ENCODE assay signal across 14 mouse cellular contexts in the genomic region with DNA sequence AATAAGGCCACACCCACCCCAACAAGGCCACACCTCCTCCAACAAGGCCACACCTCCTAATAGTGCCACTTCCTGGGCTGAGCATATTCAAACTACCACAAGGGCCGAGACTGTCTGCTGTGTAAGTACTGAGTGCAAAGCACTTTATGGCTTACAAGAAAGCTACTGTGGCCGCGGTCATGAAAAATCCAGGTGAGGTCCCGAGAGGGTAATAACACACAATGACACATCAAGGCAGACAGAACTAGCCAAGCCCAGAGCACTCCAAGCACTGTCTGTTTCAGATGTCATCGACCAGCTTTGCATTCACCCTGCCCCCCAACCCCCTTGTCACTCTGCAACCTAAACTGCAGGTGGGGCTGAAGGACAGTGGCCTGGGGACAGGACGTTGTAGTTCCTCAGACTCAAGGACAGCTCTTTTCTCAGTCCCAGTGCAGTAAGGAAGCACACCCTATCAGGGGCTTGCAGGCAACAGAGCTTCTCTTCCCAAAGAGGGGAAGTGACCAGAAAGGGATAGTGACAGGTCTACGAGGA. TPM values are rescaled to one million over a fixed set of nuclear protein-coding genes. Genes with fewer than 3 reads are reported as not detected.
A peak's percentile ranks its signal among the peaks of the same experiment; 100 is the strongest.
DNase-seq lines count a peak whose midpoint lies in the region; ATAC-seq and TF ChIP-seq lines count a peak whose summit lies in the region.
"Had no signal": no experiment of that assay in that cellular context is flagged by ENCODE, and none has a peak within 500 bp of the region (broad histone marks: within the 10 kb centered on the region; RNA-seq: fewer than 3 reads in every experiment).

No protein-coding gene starts in this region.

- no peaks in the 10 kb centered on the region for H3K36me3 ChIP-seq in heart, embryonic 12.5 days
- H3K36me3 ChIP-seq in E14TG2a.4 (ENCODE audit: insufficient read depth, low read length), result 0 out of 2 replicates have a peak, but pooled peaks cover 6% of the 10 kb centered on the region
- no peaks in the 10 kb centered on the region for H3K36me3 ChIP-seq in liver, postnatal 0 days (replicated peaks; ENCODE audit: insufficient read depth, low read length)
- peaks cover 39% of the 10 kb centered on the region for H3K36me3 ChIP-seq in forebrain, postnatal 0 days (ENCODE audit: insufficient read depth)
- H3K36me3 ChIP-seq: lung, embryonic 15.5 days had no signal

- WGBS in heart, embryonic 12.5 days, result 31% methylated on average over 7 of the region's 7 CpGs
- WGBS in liver, postnatal 0 days (ENCODE audit: insufficient replicate concordance), result 28% methylated on average over 7 of the region's 7 CpGs
- 60% methylated on average over 7 of the region's 7 CpGs for WGBS in forebrain, postnatal 0 days

- H3K9ac ChIP-seq in heart, embryonic 12.5 days, result no peak overlapping the region
- no peak overlapping the region for H3K9ac ChIP-seq in liver, postnatal 0 days (replicated peaks)
- H3K9ac ChIP-seq in forebrain, postnatal 0 days, result no peak overlapping the region
- H3K9ac ChIP-seq: lung, embryonic 15.5 days had no signal

- H3K4me1 ChIP-seq in heart, embryonic 12.5 days (replicated peaks), result peaks cover 20% of the 10 kb centered on the region; the same call in 1 of the 2 replicates
- H3K4me1 ChIP-seq in E14TG2a.4 (replicated peaks; ENCODE audit: low read depth, low read length), result peaks cover 48% of the 10 kb centered on the region
- peaks cover 19% of the 10 kb centered on the region for H3K4me1 ChIP-seq in liver, postnatal 0 days (ENCODE audit: insufficient read depth)
- no peaks in the 10 kb centered on the region for H3K4me1 ChIP-seq in forebrain, postnatal 0 days (ENCODE audit: insufficient read depth)
- H3K4me1 ChIP-seq: lung, embryonic 15.5 days had no signal

- no peak for ATAC-seq in heart, embryonic 12.5 days (ENCODE audit: insufficient number of reproducible peaks, low FRiP score)
- peak; percentile 65 for ATAC-seq in granulocyte monocyte progenitor cell, adult 5-6 weeks (replicated peaks; ENCODE audit: poor library complexity, severe bottlenecking)
- ATAC-seq in liver, postnatal 0 days, result no peak
- no peak for ATAC-seq in forebrain, postnatal 0 days
- ATAC-seq: CD4-positive, CD25-positive, alpha-beta regulatory T cell, adult 4 months had no signal

- no peak overlapping the region for H3K4me3 ChIP-seq in heart, embryonic 12.5 days
- H3K4me3 ChIP-seq in E14TG2a.4 (replicated peaks; ENCODE audit: low read length), result peak overlapping the region; percentile 67
- no peak overlapping the region for H3K4me3 ChIP-seq in liver, postnatal 0 days (ENCODE audit: low read depth, low read length)
- H3K4me3 ChIP-seq in forebrain, postnatal 0 days (ENCODE audit: low read depth, low read length), result no peak overlapping the region
- H3K4me3 ChIP-seq: left cerebral cortex, adult 2 months; lung, embryonic 15.5 days had no signal

- no peak overlapping the region for H3K27ac ChIP-seq in heart, embryonic 12.5 days (ENCODE audit: poor library complexity, severe bottlenecking)
- H3K27ac ChIP-seq in liver, postnatal 0 days (ENCODE audit: low read depth), result no peak overlapping the region
- H3K27ac ChIP-seq in forebrain, postnatal 0 days (ENCODE audit: low read depth, low read length), result no peak overlapping the region
- H3K27ac ChIP-seq: left cerebral cortex, adult 2 months; lung, embryonic 15.5 days had no signal

- H3K9me3 ChIP-seq in heart, embryonic 12.5 days (replicated peaks), result no peaks in the 10 kb centered on the region
- no peaks in the 10 kb centered on the region for H3K9me3 ChIP-seq in E14TG2a.4 (ENCODE audit: low read length)
- H3K9me3 ChIP-seq in liver, postnatal 0 days (ENCODE audit: low read length), result no peaks in the 10 kb centered on the region
- H3K9me3 ChIP-seq in forebrain, postnatal 0 days (ENCODE audit: low read length), result no peaks in the 10 kb centered on the region
- H3K9me3 ChIP-seq: lung, embryonic 15.5 days had no signal

- TF ChIP-seq CTCF in E14TG2a.4 (conservative IDR thresholded peaks at IDR 0.05; ENCODE audit: low read length), result no peak
- TF ChIP-seq CTCF in liver, postnatal 0 days (IDR thresholded peaks at IDR 0.05; ENCODE audit: low read depth), result 0 out of 2 replicates have a peak, but pooled peaks have one; percentile 12
- no peak for TF ChIP-seq CTCF in forebrain, postnatal 0 days (IDR thresholded peaks at IDR 0.05; ENCODE audit: low read depth)

- DNase-seq in heart, adult 18-20 months, result no peak
- DNase-seq in liver, postnatal 0 days, result no peak
- no peak for DNase-seq in forebrain, postnatal 0 days
- no peak for DNase-seq in thymus, postnatal 25 days
- no peak for DNase-seq in left cerebral cortex, adult 8-10 months (ENCODE audit: low spot score in 2 of 2)
- DNase-seq: heart, postnatal 4 days; thymus, adult 18-20 months had no signal

- peaks cover 14% of the 10 kb centered on the region; the same call in 1 of the 2 replicates for H3K27me3 ChIP-seq in heart, embryonic 12.5 days (replicated peaks)
- no peaks in the 10 kb centered on the region for H3K27me3 ChIP-seq in E14TG2a.4 (ENCODE audit: insufficient read depth, low read length)
- no peaks in the 10 kb centered on the region for H3K27me3 ChIP-seq in liver, postnatal 0 days (ENCODE audit: insufficient read depth, low read length)
- H3K27me3 ChIP-seq in forebrain, postnatal 0 days (ENCODE audit: insufficient read depth, low read length), result no peaks in the 10 kb centered on the region
- H3K27me3 ChIP-seq: lung, embryonic 15.5 days had no signal

- H3K4me2 ChIP-seq in heart, embryonic 12.5 days, result 0 out of 2 replicates have a peak overlapping the region, but pooled peaks have one; percentile 1
- peak overlapping the region; percentile 44 for H3K4me2 ChIP-seq in liver, postnatal 0 days (ENCODE audit: low read depth, low read length)
- H3K4me2 ChIP-seq in forebrain, postnatal 0 days (ENCODE audit: low read depth), result no peak overlapping the region
- H3K4me2 ChIP-seq: lung, embryonic 15.5 days had no signal

- no peak for TF ChIP-seq EP300 in liver, postnatal 0 days (IDR thresholded peaks at IDR 0.05; ENCODE audit: low read depth)

RNA-seq across cellular contexts. Expression of a gene that starts 27.8 kb away (rescaled TPM):
- 13.6 and 14.1 TPM in 2 replicates for polyA plus RNA-seq in heart, embryonic 12.5 days (2016; fragmentation: Nextera tagmentation; extraction: Ambion mirVana)
- total RNA-seq in heart, adult 18-20 months (2021), result 1 to 10 TPM; 2.0 to 2.2 TPM
- not detected in 2 replicates for total RNA-seq in granulocyte monocyte progenitor cell, adult 5-6 weeks (2014; fragmentation: Nextera tagmentation)
- total RNA-seq in granulocyte monocyte progenitor cell, adult 5-6 weeks (2017), result not detected in 2 replicates
- polyA plus RNA-seq in liver, postnatal 0 days (2015; fragmentation: Nextera tagmentation; extraction: Ambion mirVana), result 3.4 and 4.4 TPM in 2 replicates
- total RNA-seq in forebrain, postnatal 0 days (2014; rRNA removed), result 12.7 and 14.0 TPM in 2 replicates
- 22.5 and 24.2 TPM in 2 replicates for polyA plus RNA-seq in forebrain, postnatal 0 days (2015; fragmentation: Nextera tagmentation; extraction: Ambion mirVana)
- total RNA-seq in left cerebral cortex, adult 8-10 months (2022), result 1 to 10 TPM; 5.0 to 7.8 (median 6.5) TPM

RNA-seq across cellular contexts. Expression of a gene that starts 29.0 kb away (rescaled TPM):
- not detected in 2 replicates for polyA plus RNA-seq in heart, embryonic 12.5 days (2016; fragmentation: Nextera tagmentation; extraction: Ambion mirVana)
- total RNA-seq in heart, adult 18-20 months (2021), result not detected
- not detected in 2 replicates for total RNA-seq in granulocyte monocyte progenitor cell, adult 5-6 weeks (2014; fragmentation: Nextera tagmentation)
- not detected in 2 replicates for total RNA-seq in granulocyte monocyte progenitor cell, adult 5-6 weeks (2017)
- polyA plus RNA-seq in liver, postnatal 0 days (2015; fragmentation: Nextera tagmentation; extraction: Ambion mirVana), result not detected in 2 replicates
- 0.08 TPM in 1 of 2 replicates, not detected in the other for total RNA-seq in forebrain, postnatal 0 days (2014; rRNA removed)
- 0.08 and 0.28 TPM in 2 replicates for polyA plus RNA-seq in forebrain, postnatal 0 days (2015; fragmentation: Nextera tagmentation; extraction: Ambion mirVana)
- total RNA-seq in left cerebral cortex, adult 8-10 months (2022), result not detected
- total RNA-seq: heart, postnatal 4 days; left cerebral cortex, adult 2 months had no signal
- polyA plus RNA-seq: CD4-positive, CD25-positive, alpha-beta regulatory T cell, adult 4 months; lung, embryonic 15.5 days; spleen, adult 2 months had no signal

RNA-seq across cellular contexts. Expression of a gene that starts 57.2 kb away (rescaled TPM):
- polyA plus RNA-seq in heart, embryonic 12.5 days (2016; fragmentation: Nextera tagmentation; extraction: Ambion mirVana), result 762 and 794 TPM in 2 replicates
- total RNA-seq in heart, adult 18-20 months (2021), result 1,000 to 10,000 TPM; 5,802 to 6,041 TPM
- not detected in 2 replicates for total RNA-seq in granulocyte monocyte progenitor cell, adult 5-6 weeks (2014; fragmentation: Nextera tagmentation)
- total RNA-seq in granulocyte monocyte progenitor cell, adult 5-6 weeks (2017), result not detected in 2 replicates
- polyA plus RNA-seq in liver, postnatal 0 days (2015; fragmentation: Nextera tagmentation; extraction: Ambion mirVana), result 1.3 and 26.0 TPM in 2 replicates
- total RNA-seq in forebrain, postnatal 0 days (2014; rRNA removed), result 129 and 201 TPM in 2 replicates
- polyA plus RNA-seq in forebrain, postnatal 0 days (2015; fragmentation: Nextera tagmentation; extraction: Ambion mirVana), result 318 and 358 TPM in 2 replicates
- 100 to 1,000 TPM; 131 to 144 (median 138) TPM for total RNA-seq in left cerebral cortex, adult 8-10 months (2022)
- polyA plus RNA-seq: CD4-positive, CD25-positive, alpha-beta regulatory T cell, adult 4 months had no signal

RNA-seq across cellular contexts. Expression of a gene that starts 57.2 kb away (rescaled TPM):
- 0.88 and 1.5 TPM in 2 replicates for polyA plus RNA-seq in heart, embryonic 12.5 days (2016; fragmentation: Nextera tagmentation; extraction: Ambion mirVana)
- total RNA-seq in heart, adult 18-20 months (2021), result not detected
- total RNA-seq in granulocyte monocyte progenitor cell, adult 5-6 weeks (2014; fragmentation: Nextera tagmentation), result not detected in 2 replicates
- not detected in 2 replicates for total RNA-seq in granulocyte monocyte progenitor cell, adult 5-6 weeks (2017)
- not detected in 2 replicates for polyA plus RNA-seq in liver, postnatal 0 days (2015; fragmentation: Nextera tagmentation; extraction: Ambion mirVana)
- 1.1 and 1.8 TPM in 2 replicates for total RNA-seq in forebrain, postnatal 0 days (2014; rRNA removed)
- 1.0 and 1.2 TPM in 2 replicates for polyA plus RNA-seq in forebrain, postnatal 0 days (2015; fragmentation: Nextera tagmentation; extraction: Ambion mirVana)
- total RNA-seq in left cerebral cortex, adult 8-10 months (2022), result 1 to 10 TPM in 3 of 4 experiments, not detected in 1; 1.7 to 2.5 (median 2.2) TPM
- polyA plus RNA-seq: CD4-positive, CD25-positive, alpha-beta regulatory T cell, adult 4 months; lung, embryonic 15.5 days; spleen, adult 2 months had no signal

Comparison
In these comparisons a context has a peak if more than half of its experiments do, and no peak if none do; other contexts are left out.
1. RNA of a gene that starts 57.2 kb away (total RNA-seq): 5,802 to 6,041 TPM in heart, adult 18-20 months, 131 to 144 TPM in left cerebral cortex, adult 8-10 months and 129 to 201 TPM in forebrain, postnatal 0 days; not detected in granulocyte monocyte progenitor cell, adult 5-6 weeks; every median in the first group is over 100 times any median in the second.